Mouse (Mus musculus) cerebellum, adult 2 months (tissue): Measurements from ENCODE around the gene Inppl1. TPM values are rescaled to one million over a fixed set of nuclear protein-coding genes. Genes with fewer than 3 reads are reported as not detected.
A peak's percentile ranks its signal among the peaks of the same experiment; 100 is the strongest.

Experiments
- DNase-seq, 2 experiments: peaks; one replicate each; pipeline ENCODE4 v3.0.0; 2021
- H3K27ac ChIP-seq: fragments of 200-500 bp; 2 replicates; pipeline ENCODE4 v1.5.1; 2012; ENCODE audit warnings: low read length, control low read depth, inconsistent platforms; ENCODE audit not compliant: insufficient read depth
- H3K27me3 ChIP-seq: fragments of 200-500 bp; 2 replicates; pipeline ENCODE4 v1.6.1; 2012; ENCODE audit warnings: inconsistent platforms, mild to moderate bottlenecking, low read length, moderate library complexity; ENCODE audit not compliant: control insufficient read depth, insufficient read depth
- H3K4me1 ChIP-seq: fragments of 200-500 bp; 2 replicates; pipeline ENCODE4 v1.6.1; 2011; ENCODE audit warnings: low read length; ENCODE audit not compliant: control insufficient read depth, insufficient read depth
- H3K4me3 ChIP-seq: fragments of 200-500 bp; replicated peaks from 2 replicates; pipeline ENCODE3; 2011; ENCODE audit warnings: mild to moderate bottlenecking, low read depth, low read length, control low read depth; ENCODE audit not compliant: insufficient read depth
- CTCF ChIP-seq: fragments of 200-500 bp; IDR thresholded peaks from 2 replicates; pipeline ENCODE4 v1.5.1; 2011; ENCODE audit warnings: low read depth, mild to moderate bottlenecking, control low read depth, low read length, moderate library complexity, borderline replicate concordance; ENCODE audit not compliant: insufficient read depth
- POLR2A ChIP-seq: fragments of 200-500 bp; IDR thresholded peaks from 2 replicates; pipeline ENCODE4 v1.6.1; 2011; ENCODE audit warnings: low read length, control low read depth, borderline replicate concordance; ENCODE audit not compliant: insufficient read depth
- WGBS: fragments of 180-500 bp; shearing (Covaris S2); methylation state at CpG from one replicate; pipeline ENCODE4 v1.1.7; 2018; 5-methylcytosine and 5-hydroxymethylcytosine counted together
- polyA plus RNA-seq: library from polyadenylated mRNA; depleted of rRNA; stranded (reverse); fragments of >200 nt; gene quantifications from 2 replicates; pipeline ENCODE4 v1.2.3, GENCODE M21; 2012

Inppl1 gene
- polyA plus RNA-seq, 1 experiment, result 43.9 TPM

DNA sequence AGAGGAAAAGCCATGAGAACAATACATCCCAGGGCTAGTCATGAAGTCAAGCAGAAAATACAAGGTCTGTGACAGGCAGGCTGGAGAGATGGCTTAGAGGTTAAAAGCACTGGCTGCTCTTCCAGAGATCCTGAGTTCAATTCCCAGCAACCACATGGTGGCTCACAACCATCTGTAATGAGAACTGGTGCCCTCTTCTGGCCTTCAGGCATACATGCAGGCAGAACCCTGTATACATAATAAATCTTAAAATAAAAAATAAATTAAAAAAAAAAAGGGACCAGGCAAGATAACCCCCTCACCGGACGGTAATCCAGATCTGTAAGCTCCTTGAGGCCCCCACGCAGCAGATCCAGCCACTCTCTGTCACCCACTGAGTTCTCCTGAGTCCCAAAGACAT is 7.7 kb downstream of the Inppl1 start:
- WGBS, result 96% methylated on average over 3 of the region's 3 CpGs
- peaks cover 4% of the 10 kb centered on the region; the same call in 1 of the 2 replicates for H3K4me1 ChIP-seq
- TF ChIP-seq POLR2A (no peak), CTCF (no peak)
- H3K4me3 ChIP-seq, result no peak overlapping the region
- DNase-seq, result no peak
- no peaks in the 10 kb centered on the region for H3K27me3 ChIP-seq
- no peak overlapping the region for H3K27ac ChIP-seq

DNA sequence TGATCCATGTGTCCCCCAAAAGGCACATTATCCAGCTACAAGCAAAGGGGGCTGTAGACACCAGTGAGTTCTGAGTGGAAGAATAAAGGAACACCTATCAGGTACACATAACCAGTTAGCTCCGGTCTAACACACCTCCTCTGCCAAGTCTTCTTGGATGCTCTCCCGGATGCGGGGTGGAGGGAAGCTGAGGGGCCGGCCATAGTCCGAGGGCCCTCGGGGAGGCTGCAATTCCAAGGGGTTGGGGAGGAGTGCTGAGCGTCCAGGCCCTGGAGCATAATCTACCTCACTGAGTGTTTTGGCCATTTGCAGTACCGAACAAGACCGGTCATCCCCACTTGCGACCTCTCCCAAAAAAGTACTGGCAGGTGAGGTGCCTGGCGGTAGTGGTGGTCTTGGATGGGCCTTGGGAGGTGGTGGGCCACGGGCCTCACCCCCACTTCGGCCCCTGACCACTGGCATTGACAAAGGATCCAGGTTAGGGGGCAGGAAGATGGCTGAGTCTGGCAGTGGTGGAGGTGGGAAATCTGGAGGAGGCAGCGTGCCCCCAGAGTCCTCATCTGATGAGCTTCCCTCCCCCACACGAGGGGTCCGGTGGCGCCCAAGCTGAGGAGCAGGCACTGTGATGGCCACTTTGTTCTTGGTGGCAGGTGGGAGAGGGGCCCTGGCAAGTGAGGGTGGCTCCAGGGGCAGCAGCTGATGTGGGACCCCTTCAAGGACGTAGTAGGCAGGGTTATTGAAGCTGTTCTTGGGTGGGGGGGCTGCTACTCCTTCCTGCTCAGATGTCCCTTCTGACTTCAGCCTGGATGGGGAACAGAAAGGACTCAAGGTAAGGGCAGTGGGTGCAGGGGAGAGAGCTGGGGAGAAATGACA is 14.0 kb downstream of the Inppl1 start:
- Histone ChIP-seq H3K27me3 (peaks cover 2% of the 10 kb centered on the region; the same call in 1 of the 2 replicates), H3K4me1 (peaks cover 2% of the 10 kb centered on the region; the same call in 1 of the 2 replicates), H3K4me3 (no peak overlapping the region), H3K27ac (no peak overlapping the region)
- TF ChIP-seq CTCF, result no peak
- no peak for TF ChIP-seq POLR2A
- DNase-seq, result no peak
- 66% methylated on average over 18 of the region's 18 CpGs for WGBS

DNA sequence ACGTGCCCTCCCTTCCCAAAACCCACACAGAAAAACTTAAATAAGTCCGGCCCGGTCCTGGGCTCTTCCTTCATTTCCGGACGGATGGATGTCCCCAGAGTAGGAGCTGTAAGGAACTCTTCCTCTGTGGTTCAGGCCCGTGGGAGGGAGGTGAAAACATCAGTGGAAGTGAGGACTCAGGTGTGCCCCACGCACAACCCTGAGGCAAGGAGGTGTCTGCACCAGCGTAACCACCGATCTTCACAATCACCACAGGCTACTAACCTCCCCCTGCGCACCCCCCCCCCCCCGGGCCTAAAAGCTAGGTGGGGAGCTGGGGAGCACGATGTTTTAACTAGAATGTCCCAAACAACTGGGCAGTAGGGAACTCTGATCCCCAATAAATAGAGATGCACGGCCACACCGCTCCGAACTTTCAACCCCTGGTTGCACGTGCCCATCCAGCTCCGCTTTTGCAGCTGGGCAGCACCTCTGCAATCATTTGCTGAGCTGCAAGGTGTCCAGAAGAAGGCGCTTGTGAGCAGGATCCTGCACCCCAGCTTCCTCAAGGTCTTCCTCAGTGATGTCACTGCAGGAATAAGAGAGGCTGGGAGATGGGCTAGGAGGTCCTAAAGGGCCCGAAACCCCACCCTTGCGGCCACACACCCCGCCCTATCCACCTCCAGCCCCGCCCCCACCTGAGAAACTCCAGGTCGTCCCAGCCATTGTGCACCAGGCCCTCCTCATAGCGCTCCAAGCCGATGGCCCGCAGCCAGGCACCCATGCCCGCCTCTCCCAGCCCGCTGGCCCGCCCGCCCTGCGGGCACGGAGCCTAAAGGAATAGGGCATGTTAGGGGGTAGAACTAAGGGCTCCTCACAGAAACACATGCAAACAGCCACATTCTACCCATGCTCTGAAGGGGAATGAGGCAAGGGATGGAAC is 14.9 kb downstream of the Inppl1 start:
- H3K27me3 ChIP-seq, result peaks cover 6% of the 10 kb centered on the region; the same call in 1 of the 2 replicates
- no peak overlapping the region for H3K4me3 ChIP-seq
- peaks cover 2% of the 10 kb centered on the region; the same call in 1 of the 2 replicates for H3K4me1 ChIP-seq
- H3K27ac ChIP-seq, result no peak overlapping the region
- DNase-seq, result no peak
- TF ChIP-seq POLR2A (no peak), CTCF (0 out of 2 replicates have a peak, but pooled peaks have one; percentile 26)
- 47% methylated on average over 32 of the region's 32 CpGs for WGBS

DNA sequence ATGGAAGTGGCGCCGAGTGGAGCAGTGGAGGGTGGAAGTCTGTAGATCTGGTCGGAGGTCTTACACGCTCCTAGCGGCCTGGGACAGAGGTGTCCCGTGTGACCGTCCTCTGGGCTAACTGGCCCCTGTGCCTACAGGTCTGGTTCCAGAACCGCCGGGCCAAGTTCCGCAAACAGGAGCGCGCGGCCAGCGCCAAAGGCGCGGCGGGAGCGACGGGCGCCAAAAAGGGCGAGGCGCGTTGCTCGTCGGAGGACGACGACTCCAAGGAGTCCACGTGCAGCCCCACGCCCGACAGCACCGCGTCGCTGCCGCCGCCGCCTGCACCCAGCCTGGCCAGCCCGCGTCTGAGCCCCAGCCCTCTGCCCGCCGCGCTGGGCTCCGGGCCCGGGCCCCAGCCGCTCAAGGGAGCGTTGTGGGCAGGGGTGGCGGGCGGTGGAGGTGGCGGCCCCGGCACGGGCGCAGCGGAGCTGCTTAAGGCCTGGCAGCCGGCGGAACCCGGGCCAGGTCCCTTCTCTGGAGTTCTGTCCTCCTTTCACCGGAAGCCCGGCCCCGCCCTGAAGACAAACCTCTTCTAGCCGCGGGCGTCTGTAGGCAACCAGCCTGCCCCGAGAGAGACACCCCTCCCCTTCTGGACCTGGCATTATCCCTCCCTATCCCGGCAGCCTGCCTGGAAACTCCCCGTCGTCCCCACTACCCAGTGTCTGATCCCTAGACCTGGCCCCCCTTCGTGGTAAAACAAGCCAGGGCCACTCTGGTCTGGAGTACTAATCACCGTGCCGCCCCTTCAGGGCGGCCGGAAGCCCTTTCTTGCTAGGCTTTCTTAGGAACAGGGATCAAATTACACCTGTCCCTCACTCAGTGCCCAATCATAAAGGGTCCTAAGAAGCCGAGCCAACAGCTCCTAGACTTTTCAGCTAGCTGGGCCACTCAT is 16.2 kb downstream of the Inppl1 start:
- Histone ChIP-seq H3K27ac (no peak overlapping the region), H3K4me3 (peak overlapping the region; percentile 17), H3K27me3 (peaks cover 12% of the 10 kb centered on the region; the same call in 1 of the 2 replicates), H3K4me1 (peaks cover 2% of the 10 kb centered on the region; the same call in 1 of the 2 replicates)
- no peak for TF ChIP-seq CTCF
- TF ChIP-seq POLR2A, result no peak
- DNase-seq, result peak in 1 of 2 experiments; percentile 19
- 2% methylated on average over 71 of the region's 71 CpGs for WGBS

DNA sequence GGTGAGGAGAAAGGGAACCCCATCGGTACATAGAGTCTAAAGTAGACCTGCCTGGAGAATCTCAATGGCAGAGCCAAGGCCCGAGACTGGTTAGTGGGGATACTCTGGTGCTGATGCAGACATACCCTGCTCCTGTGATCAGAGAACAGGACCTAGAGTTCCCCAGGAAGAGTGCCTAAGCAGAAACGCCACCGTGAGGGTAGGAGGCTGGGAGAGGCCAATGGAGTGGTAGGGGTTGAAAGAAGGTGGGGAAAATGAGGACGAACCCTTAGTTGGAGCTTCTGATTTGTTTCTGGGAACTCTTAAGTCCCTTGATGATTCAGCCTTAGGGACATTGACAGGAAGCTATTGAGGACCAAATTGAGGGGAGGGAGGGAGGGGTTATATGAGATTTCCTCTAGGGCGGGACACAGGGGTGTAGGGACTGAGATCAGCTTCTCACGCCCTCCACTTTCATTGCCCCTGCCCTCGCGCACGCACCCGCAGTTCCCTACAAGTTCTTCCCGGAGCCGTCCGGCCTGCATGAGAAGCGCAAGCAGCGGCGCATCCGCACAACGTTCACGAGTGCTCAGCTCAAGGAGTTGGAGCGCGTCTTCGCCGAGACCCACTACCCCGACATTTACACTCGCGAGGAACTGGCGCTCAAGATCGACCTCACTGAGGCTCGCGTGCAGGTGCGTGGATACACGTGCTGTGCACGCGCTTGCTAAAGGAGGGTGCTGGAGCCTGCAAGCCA is 17.6 kb downstream of the Inppl1 start:
- Histone ChIP-seq H3K4me3 (no peak overlapping the region), H3K4me1 (peaks cover 2% of the 10 kb centered on the region; the same call in 1 of the 2 replicates), H3K27ac (no peak overlapping the region), H3K27me3 (peaks cover 12% of the 10 kb centered on the region; the same call in 1 of the 2 replicates)
- TF ChIP-seq CTCF, result no peak
- no peak for TF ChIP-seq POLR2A
- WGBS, result 7% methylated on average over 35 of the region's 35 CpGs
- no peak for DNase-seq

DNA sequence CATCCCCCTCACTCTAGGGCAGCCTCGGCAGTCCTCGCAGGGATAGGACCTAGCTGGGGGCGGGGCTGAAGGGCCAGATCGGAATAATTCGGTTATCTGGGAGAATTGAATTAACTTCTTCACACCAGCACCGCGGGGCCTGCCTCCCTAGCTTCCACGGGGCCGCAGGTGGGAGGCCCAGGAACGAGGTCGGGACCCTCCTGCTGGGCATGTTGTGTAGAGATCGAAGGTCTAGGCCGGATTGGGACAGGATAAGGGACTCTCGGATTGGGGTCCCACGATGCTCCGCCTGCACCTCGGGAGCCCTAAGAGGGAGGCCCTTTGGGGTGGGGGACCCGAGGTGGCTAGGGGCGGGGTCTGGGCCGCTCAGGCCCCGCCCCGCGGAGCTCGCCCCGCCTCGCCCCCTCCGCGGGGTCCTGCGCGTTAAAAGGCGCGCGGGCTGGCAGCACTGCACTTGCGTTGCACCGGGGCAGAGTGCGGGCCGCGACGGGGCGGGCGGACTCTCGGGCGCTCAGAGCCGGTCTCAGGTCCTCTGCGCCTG is 20.1 kb downstream of the Inppl1 start, which contains the start of gene Phox2a:
TSS of gene Phox2a (plus strand) at position 453 of the 541 bp plus-strand sequence.
- Histone ChIP-seq H3K4me3 (no peak within 1 kb of the TSS), H3K27me3 (peaks cover 12% of the 10 kb centered on the region; the same call in 1 of the 2 replicates), H3K4me1 (peaks cover 2% of the 10 kb centered on the region; the same call in 1 of the 2 replicates), H3K27ac (no peak within 1 kb of the TSS)
- TF ChIP-seq CTCF (no peak), POLR2A (no peak)
- DNase-seq, result no peak
- 1% methylated on average over 45 of the region's 45 CpGs for WGBS
